Mouse (Mus musculus) heart, adult 2 months (tissue): Measurements from ENCODE around the gene Optc.

ENCODE experiments used
- CTCF ChIP-seq: fragments of 200-600 bp; IDR thresholded peaks from 2 replicates; pipeline ENCODE4 v1.8.1; 2022; ENCODE audit warnings: antibody characterized with exemption, mild to moderate bottlenecking, moderate library complexity
- EP300 ChIP-seq: fragments of 200-500 bp; IDR thresholded peaks from 2 replicates; pipeline ENCODE4 v1.6.1; 2011; ENCODE audit warnings: low read depth, low read length, control low read depth; ENCODE audit not compliant: insufficient read depth
- POLR2A ChIP-seq: fragments of 200-500 bp; IDR thresholded peaks from 2 replicates; pipeline ENCODE4 v1.6.1; 2011; ENCODE audit warnings: mild to moderate bottlenecking, low read depth, low read length, control low read depth; ENCODE audit not compliant: insufficient read depth

- TF ChIP-seq EP300 (no peak), CTCF (no peak), POLR2A (no peak)
Observed at GRCm38 (mm10) chr1:133882283-133883217, 25.2 kb downstream of the Optc start.
